Mouse (Mus musculus): ENCODE measurements around the gene Myo18b.

The Myo18b gene

GRCm38 (mm10) chr5:112796086-112796485, 100.1 kb downstream of the Myo18b start:
- DNase-seq, result no peak

GRCm38 (mm10) chr5:112791792-112792780, 104.1 kb downstream of the Myo18b start:
- DNase-seq, result no peak

GRCm38 (mm10) chr5:112790376-112791111, 105.6 kb downstream of the Myo18b start:
- DNase-seq, result no peak

GRCm38 (mm10) chr5:112788441-112788840, 107.7 kb downstream of the Myo18b start:
- DNase-seq, result no peak

GRCm38 (mm10) chr5:112786788-112787187, 109.4 kb downstream of the Myo18b start:
- no peak for DNase-seq

- peak; percentile 55 for DNase-seq
Measured at GRCm38 (mm10) chr5:112786031-112786430, 110.1 kb downstream of the Myo18b start.

GRCm38 (mm10) chr5:112781719-112782118, 114.4 kb downstream of the Myo18b start:
- peak; percentile 65 for DNase-seq

GRCm38 (mm10) chr5:112781231-112781630, 114.9 kb downstream of the Myo18b start:
- no peak for DNase-seq

GRCm38 (mm10) chr5:112780383-112780782, 115.8 kb downstream of the Myo18b start:
- peak; percentile 70 for DNase-seq

- no peak for DNase-seq
Measured at GRCm38 (mm10) chr5:112776781-112777405, 119.3 kb downstream of the Myo18b start.

- no peak for DNase-seq
Measured at GRCm38 (mm10) chr5:112773429-112773828, 122.7 kb downstream of the Myo18b start.

GRCm38 (mm10) chr5:112771376-112771901, 124.7 kb downstream of the Myo18b start:
- no peak for DNase-seq

- no peak for DNase-seq
Measured at GRCm38 (mm10) chr5:112769721-112770119, 126.4 kb downstream of the Myo18b start.

GRCm38 (mm10) chr5:112769020-112769720, 127.0 kb downstream of the Myo18b start:
- DNase-seq, result no peak

- DNase-seq, result no peak
Measured at GRCm38 (mm10) chr5:112768556-112768955, 127.6 kb downstream of the Myo18b start.

GRCm38 (mm10) chr5:112761415-112762075, 134.6 kb downstream of the Myo18b start:
- no peak for DNase-seq

GRCm38 (mm10) chr5:112755581-112755980, 140.6 kb downstream of the Myo18b start:
- DNase-seq, result no peak

- DNase-seq, result no peak
Measured at GRCm38 (mm10) chr5:112749634-112750033, 146.5 kb downstream of the Myo18b start.

- DNase-seq, result no peak
Measured at GRCm38 (mm10) chr5:112748001-112748719, 148.0 kb downstream of the Myo18b start.

- no peak for DNase-seq
Measured at GRCm38 (mm10) chr5:112747306-112747930, 148.7 kb downstream of the Myo18b start.

GRCm38 (mm10) chr5:112745176-112745575, 151.0 kb downstream of the Myo18b start:
- no peak for DNase-seq

Measured in right cerebral cortex, postnatal 25 days (tissue).